16 mouse cellular contexts compared by ENCODE assay signal in genomic region chr9:57003011-57003410, GRCm38 (mm10). TPM values are rescaled to one million over a fixed set of nuclear protein-coding genes. Genes with fewer than 3 reads are reported as not detected.
DNase-seq lines count a peak whose midpoint lies in the region; ATAC-seq and TF ChIP-seq lines count a peak whose summit lies in the region.
"Had no signal": no experiment of that assay in that cellular context is flagged by ENCODE, and none has a peak within 500 bp of the region (broad histone marks: within the 10 kb centered on the region; RNA-seq: fewer than 3 reads in every experiment).

No protein-coding gene starts in this region.

- peaks cover 8% of the 10 kb centered on the region for H3K4me1 ChIP-seq in heart, embryonic 12.5 days (replicated peaks)
- H3K4me1 ChIP-seq in kidney, embryonic 14.5 days (ENCODE audit: control insufficient read depth, insufficient read depth, low read length), result no peaks in the 10 kb centered on the region
- no peaks in the 10 kb centered on the region for H3K4me1 ChIP-seq in kidney, postnatal 0 days (replicated peaks; ENCODE audit: insufficient read depth, low read length)
- H3K4me1 ChIP-seq: forebrain, embryonic 13.5 days; limb, embryonic 15.5 days had no signal

- DNase-seq in heart, adult 11 months, result peak; percentile 66
- peak; percentile 16 for DNase-seq in kidney, adult 18-20 months
- peak; percentile 32 for DNase-seq in adrenal gland, adult 8-10 months
- peak; percentile 46 for DNase-seq in kidney, postnatal 0 days (ENCODE audit: low spot score)
- DNase-seq in left cerebral cortex, adult 2 months (ENCODE audit: extremely low spot score in 1 of 2, low spot score in 2 of 2), result no peak
- DNase-seq: cerebellum, adult 11 months; cerebellum, postnatal 14 days; gastrocnemius, postnatal 36 days; midbrain, embryonic 14.5 days; retina, postnatal 1 day; right cerebral cortex, postnatal 4 days; thymus, postnatal 14 days had no signal

- no peak overlapping the region for H3K27ac ChIP-seq in heart, embryonic 12.5 days (ENCODE audit: poor library complexity, severe bottlenecking)
- H3K27ac ChIP-seq in kidney, embryonic 14.5 days (ENCODE audit: low read depth, low read length), result no peak overlapping the region
- H3K27ac ChIP-seq in kidney, postnatal 0 days, result no peak overlapping the region
- no peak overlapping the region for H3K27ac ChIP-seq in left cerebral cortex, adult 2 months
- H3K27ac ChIP-seq: forebrain, embryonic 13.5 days; limb, embryonic 15.5 days had no signal

- no peak overlapping the region for H3K9ac ChIP-seq in heart, embryonic 12.5 days
- no peak overlapping the region for H3K9ac ChIP-seq in kidney, embryonic 14.5 days (ENCODE audit: low read depth, low read length)
- H3K9ac ChIP-seq in kidney, postnatal 0 days (ENCODE audit: low read depth, low read length), result no peak overlapping the region
- H3K9ac ChIP-seq: forebrain, embryonic 13.5 days; limb, embryonic 15.5 days had no signal

- intact Hi-C loops in left cerebral cortex, adult 2 months (cut with DNase I), result no loop called here

- no peak overlapping the region for H3K4me2 ChIP-seq in heart, embryonic 12.5 days
- H3K4me2 ChIP-seq in kidney, embryonic 14.5 days (replicated peaks; ENCODE audit: low read depth, low read length), result no peak overlapping the region
- no peak overlapping the region for H3K4me2 ChIP-seq in kidney, postnatal 0 days (ENCODE audit: low read length)
- H3K4me2 ChIP-seq: forebrain, embryonic 13.5 days; limb, embryonic 15.5 days had no signal

- H3K4me3 ChIP-seq in heart, embryonic 12.5 days, result no peak overlapping the region
- H3K4me3 ChIP-seq in kidney, embryonic 14.5 days (ENCODE audit: low read length), result no peak overlapping the region
- H3K4me3 ChIP-seq in kidney, postnatal 0 days (replicated peaks; ENCODE audit: low read depth, low read length), result no peak overlapping the region
- no peak overlapping the region for H3K4me3 ChIP-seq in left cerebral cortex, adult 2 months
- H3K4me3 ChIP-seq: forebrain, embryonic 13.5 days; limb, embryonic 15.5 days had no signal

- peaks cover 16% of the 10 kb centered on the region for H3K36me3 ChIP-seq in heart, embryonic 12.5 days
- H3K36me3 ChIP-seq in kidney, embryonic 14.5 days (ENCODE audit: control insufficient read depth, insufficient read depth, low read length), result peaks cover 4% of the 10 kb centered on the region; the same call in 1 of the 2 replicates
- H3K36me3 ChIP-seq in kidney, postnatal 0 days (ENCODE audit: insufficient read depth, low read length), result no peaks in the 10 kb centered on the region

- no peak for ATAC-seq in heart, embryonic 12.5 days (ENCODE audit: insufficient number of reproducible peaks, low FRiP score)
- ATAC-seq in kidney, embryonic 14.5 days (ENCODE audit: low FRiP score, low TSS enrichment), result no peak
- no peak for ATAC-seq in kidney, postnatal 0 days (replicated peaks; ENCODE audit: low FRiP score, low read depth)
- ATAC-seq: forebrain, embryonic 13.5 days had no signal

- H3K27me3 ChIP-seq in heart, embryonic 12.5 days (replicated peaks), result no peaks in the 10 kb centered on the region
- H3K27me3 ChIP-seq in kidney, embryonic 14.5 days (ENCODE audit: control insufficient read depth, insufficient read depth, low read length), result no peaks in the 10 kb centered on the region
- H3K27me3 ChIP-seq in kidney, postnatal 0 days (ENCODE audit: insufficient read depth, low read length), result no peaks in the 10 kb centered on the region
- H3K27me3 ChIP-seq: forebrain, embryonic 13.5 days; limb, embryonic 15.5 days had no signal

- H3K9me3 ChIP-seq in heart, embryonic 12.5 days (replicated peaks), result 0 out of 2 replicates have a peak, but pooled peaks cover 8% of the 10 kb centered on the region
- peaks cover 3% of the 10 kb centered on the region; the same call in 1 of the 2 replicates for H3K9me3 ChIP-seq in kidney, embryonic 14.5 days (ENCODE audit: control insufficient read depth, low read length)
- no peaks in the 10 kb centered on the region for H3K9me3 ChIP-seq in kidney, postnatal 0 days (replicated peaks; ENCODE audit: low read length)
- H3K9me3 ChIP-seq: forebrain, embryonic 13.5 days; limb, embryonic 15.5 days had no signal

- no peak for TF ChIP-seq CTCF in kidney, postnatal 0 days (IDR thresholded peaks at IDR 0.05; ENCODE audit: low read depth)
- TF ChIP-seq CTCF in left cerebral cortex, adult 2 months (IDR thresholded peaks at IDR 0.05), result no peak

- 65% methylated on average over 4 of the region's 4 CpGs for WGBS in heart, embryonic 12.5 days
- WGBS in kidney, embryonic 14.5 days, result 57% methylated on average over 4 of the region's 4 CpGs
- 35% methylated on average over 4 of the region's 4 CpGs for WGBS in kidney, postnatal 0 days

RNA-seq across cellular contexts. Expression of gene Ptpn9, which starts 8.3 kb away (rescaled TPM):
- polyA plus RNA-seq in heart, embryonic 12.5 days (2016; fragmentation: Nextera tagmentation; extraction: Ambion mirVana), result 22.4 and 22.9 TPM in 2 replicates
- 27.3 and 40.0 TPM in 2 replicates for polyA plus RNA-seq in kidney, embryonic 14.5 days (2014; fragmentation: Nextera tagmentation; extraction: Ambion mirVana)
- total RNA-seq in adrenal gland, adult 8-10 months (2022), result 10 to 100 TPM; 54.2 to 57.3 (median 56.7) TPM
- 23.6 and 27.5 TPM in 2 replicates for polyA plus RNA-seq in kidney, postnatal 0 days (2015; fragmentation: Nextera tagmentation; extraction: Ambion mirVana)
- total RNA-seq in left cerebral cortex, adult 2 months (2021), result 10 to 100 TPM; 29.7 to 33.1 TPM

RNA-seq across cellular contexts. Expression of gene Snupn, which starts 52.3 kb away (rescaled TPM):
- 16.7 and 17.4 TPM in 2 replicates for polyA plus RNA-seq in heart, embryonic 12.5 days (2016; fragmentation: Nextera tagmentation; extraction: Ambion mirVana)
- 24.3 and 27.7 TPM in 2 replicates for polyA plus RNA-seq in kidney, embryonic 14.5 days (2014; fragmentation: Nextera tagmentation; extraction: Ambion mirVana)
- 10 to 100 TPM; 16.2 to 20.6 (median 17.2) TPM for total RNA-seq in adrenal gland, adult 8-10 months (2022)
- polyA plus RNA-seq in kidney, postnatal 0 days (2015; fragmentation: Nextera tagmentation; extraction: Ambion mirVana), result 19.3 and 20.6 TPM in 2 replicates
- total RNA-seq in left cerebral cortex, adult 2 months (2021), result 10 to 100 TPM; 13.5 to 16.3 TPM

Comparison
In these comparisons a context has a peak if more than half of its experiments do, and no peak if none do; other contexts are left out.
1. DNase-seq: peak in heart, adult 11 months (single experiment), kidney, adult 18-20 months (single experiment), adrenal gland, adult 8-10 months (single experiment) and kidney, postnatal 0 days (single experiment); none in left cerebral cortex, adult 2 months (0 of 2).